Mouse (Mus musculus) G1E (cell line): ENCODE data around the gene Mta3. TPM values are rescaled to one million over a fixed set of nuclear protein-coding genes. Genes with fewer than 3 reads are reported as not detected.

Source experiments
- ATAC-seq: 2 replicates; pipeline ENCODE4 v1.8.0; 2016; ENCODE audit warnings: mild to moderate bottlenecking; ENCODE audit not compliant: insufficient number of reproducible peaks, poor library complexity, low FRiP score, severe bottlenecking; ENCODE audit errors: extremely low read depth
- DNase-seq: peaks from one replicate; pipeline ENCODE4 v3.0.0; 2012; ENCODE audit warnings: low spot score
- H3K27me3 ChIP-seq: 2 replicates; pipeline ENCODE4 v1.6.1; 2012; ENCODE audit warnings: mild to moderate bottlenecking, low read length, inconsistent platforms; ENCODE audit not compliant: insufficient read depth
- H3K36me3 ChIP-seq: replicated peaks from 2 replicates; pipeline ENCODE3; 2012; ENCODE audit warnings: mild to moderate bottlenecking, inconsistent platforms
- H3K4me1 ChIP-seq: 2 replicates; pipeline ENCODE4 v1.6.1; 2012; ENCODE audit warnings: low read depth, low read length, inconsistent platforms, mixed read lengths; ENCODE audit not compliant: insufficient read depth
- H3K4me3 ChIP-seq: 2 replicates; pipeline ENCODE4 v1.5.1; 2012; ENCODE audit warnings: low read depth, mild to moderate bottlenecking, inconsistent platforms, low read length, moderate library complexity, mixed read lengths
- H3K9me3 ChIP-seq: replicated peaks from 2 replicates; pipeline ENCODE4 v1.6.1; 2012; ENCODE audit warnings: inconsistent platforms
- CTCF ChIP-seq: IDR thresholded peaks from 2 replicates; pipeline ENCODE4 v1.5.1; 2012; ENCODE audit warnings: low read depth, low read length, inconsistent platforms, mixed read lengths
- GATA1 ChIP-seq: IDR thresholded peaks from 2 replicates; pipeline ENCODE4 v1.6.1; 2012; ENCODE audit warnings: borderline replicate concordance, low read length, inconsistent platforms, mixed read lengths
- GATA2 ChIP-seq: IDR thresholded peaks from 2 replicates; pipeline ENCODE4 v1.6.1; 2012; ENCODE audit warnings: low read depth, low read length, inconsistent platforms, borderline replicate concordance
- POLR2AphosphoS5 ChIP-seq: IDR thresholded peaks from 2 replicates; pipeline ENCODE4 v1.6.1; 2012; ENCODE audit warnings: low read depth, low read length, inconsistent platforms; ENCODE audit not compliant: insufficient replicate concordance
- TAL1 ChIP-seq: conservative IDR thresholded peaks from 2 replicates; pipeline ENCODE4 v1.6.1; 2012; ENCODE audit warnings: low read depth, low read length, inconsistent platforms, mixed read lengths
- polyA plus RNA-seq: library from polyadenylated mRNA; stranded (reverse); fragments of >175 nt; gene quantifications from 2 replicates; pipeline ENCODE4 v1.2.3, GENCODE M21; 2012
- total RNA-seq, 2 experiments: library from RNA; stranded (forward) in 1 of 2; stranded (reverse) in 1 of 2; fragments of 200-1000 nt in 1 of 2; fragments of >200 nt in 1 of 2; fragmentation: Nextera tagmentation in 1 of 2; gene quantifications; 2 replicates each; pipeline ENCODE4 v1.2.3; 2014 to 2017

Mta3 gene
- total and polyA plus RNA-seq, 3 experiments: 33.7 to 169 (median 126) TPM

DNA sequence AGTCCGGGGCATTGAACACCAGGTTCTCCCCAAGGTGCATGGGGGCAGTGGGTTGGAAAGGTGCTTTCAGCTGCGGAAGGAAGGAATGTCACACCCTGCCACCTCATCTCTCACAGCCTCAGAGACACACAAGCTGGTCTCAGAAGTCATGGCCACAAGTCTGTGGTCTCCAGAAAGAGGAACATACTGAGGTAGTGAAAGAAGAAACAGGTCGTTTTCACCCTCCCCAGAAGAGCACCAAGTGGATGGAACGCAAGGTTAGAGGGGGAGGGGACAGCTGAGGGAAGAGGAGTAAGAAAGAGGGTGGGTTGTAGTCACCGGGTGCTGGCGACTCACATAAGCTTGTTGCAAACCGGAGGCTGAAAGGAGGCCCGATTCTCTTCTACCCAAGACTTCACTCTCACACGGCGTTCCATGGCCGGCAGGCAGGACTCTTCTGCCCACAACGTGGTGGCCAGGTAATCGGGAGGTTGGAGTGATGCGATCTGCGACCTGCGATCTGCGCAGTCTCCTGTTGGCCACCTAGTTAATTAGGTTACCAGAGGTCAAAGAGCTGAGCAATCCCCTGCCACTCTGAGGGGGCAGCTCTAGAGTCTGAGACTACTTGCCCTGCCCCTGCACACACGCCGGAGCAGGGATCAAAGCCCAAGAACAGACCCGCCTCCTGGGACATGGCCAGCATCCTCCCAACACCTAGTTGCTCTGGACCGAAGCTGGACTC is 140.5 kb downstream of the Mta3 start:
- DNase-seq: peak; percentile 46
- peak overlapping the region; percentile 24; the same call in 1 of the 2 replicates for H3K4me3 ChIP-seq
- no peaks in the 10 kb centered on the region for H3K9me3 ChIP-seq
- TF ChIP-seq POLR2AphosphoS5: no peak
- TF ChIP-seq GATA2: no peak
- no peak for TF ChIP-seq CTCF
- no peak for TF ChIP-seq TAL1
- TF ChIP-seq GATA1: no peak
- H3K4me1 ChIP-seq: peaks cover 50% of the 10 kb centered on the region
- H3K36me3 ChIP-seq: no peaks in the 10 kb centered on the region
- ATAC-seq: peak; percentile 42
- peaks cover 30% of the 10 kb centered on the region for H3K27me3 ChIP-seq

DNA sequence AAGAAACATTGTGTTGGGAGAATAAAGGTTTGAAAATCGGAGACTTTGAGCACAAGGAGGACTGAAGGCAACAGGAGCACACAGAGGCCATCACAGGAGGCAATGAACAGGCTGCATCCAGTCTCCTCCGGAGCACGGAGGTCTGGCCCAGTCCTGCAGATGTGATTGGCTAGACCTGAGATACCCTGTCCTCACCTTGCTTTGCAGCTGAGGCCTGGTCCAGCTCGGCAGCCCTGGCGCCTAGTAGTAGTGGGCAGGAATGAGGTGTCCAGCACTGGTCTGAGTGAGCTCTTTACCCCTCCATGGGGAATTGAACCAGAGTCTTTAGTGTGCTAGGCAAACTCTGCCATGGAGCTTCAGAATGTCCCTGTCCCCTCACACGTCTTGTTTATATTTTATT is 141.1 kb downstream of the Mta3 start:
- DNase-seq: no peak
- H3K4me3 ChIP-seq: no peak overlapping the region; the same call in 1 of the 2 replicates
- no peak for TF ChIP-seq GATA1

DNA sequence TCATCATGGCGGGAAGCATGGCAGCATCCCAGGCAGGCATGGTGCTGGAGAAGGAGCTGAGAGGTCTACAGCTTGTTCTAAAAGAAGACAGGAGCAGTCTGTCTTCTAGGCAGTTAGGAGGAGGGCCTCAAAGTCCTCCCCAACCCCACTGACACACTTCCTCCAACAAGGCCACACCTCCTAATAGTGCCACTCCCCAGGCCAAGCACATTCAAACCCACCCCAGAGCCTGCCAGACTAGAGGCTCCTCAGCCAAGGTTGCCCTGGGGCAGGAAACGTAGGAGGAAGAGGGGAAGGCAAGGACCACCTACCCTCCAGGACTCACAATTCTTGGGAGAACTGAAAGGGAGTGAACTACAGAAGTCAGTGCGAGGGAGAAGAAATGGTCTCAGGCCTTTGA is 141.9 kb downstream of the Mta3 start, which contains the start of gene Haao:
Gene Haao (minus strand): TSS at position 149 of the 400 bp plus-strand sequence.
- Histone ChIP-seq H3K27me3 (peaks cover 24% of the 10 kb centered on the region), H3K4me1 (peaks cover 50% of the 10 kb centered on the region), H3K9me3 (no peaks in the 10 kb centered on the region), H3K36me3 (no peaks in the 10 kb centered on the region), H3K4me3 (peak within 1 kb of the TSS; percentile 24; the same call in 1 of the 2 replicates)
- no peak for DNase-seq
- no peak for TF ChIP-seq TAL1
- TF ChIP-seq POLR2AphosphoS5: no peak
- TF ChIP-seq CTCF: no peak
- TF ChIP-seq GATA1: no peak
- TF ChIP-seq GATA2: no peak
- no peak; the same call in 1 of the 2 replicates for ATAC-seq

More for the DNA sequence above, 141.1 kb downstream of the Mta3 start:
- ATAC-seq: no peak
- H3K4me1 ChIP-seq: peaks cover 50% of the 10 kb centered on the region
- H3K36me3 ChIP-seq: no peaks in the 10 kb centered on the region
- H3K9me3 ChIP-seq: no peaks in the 10 kb centered on the region
- peaks cover 28% of the 10 kb centered on the region for H3K27me3 ChIP-seq

DNA sequence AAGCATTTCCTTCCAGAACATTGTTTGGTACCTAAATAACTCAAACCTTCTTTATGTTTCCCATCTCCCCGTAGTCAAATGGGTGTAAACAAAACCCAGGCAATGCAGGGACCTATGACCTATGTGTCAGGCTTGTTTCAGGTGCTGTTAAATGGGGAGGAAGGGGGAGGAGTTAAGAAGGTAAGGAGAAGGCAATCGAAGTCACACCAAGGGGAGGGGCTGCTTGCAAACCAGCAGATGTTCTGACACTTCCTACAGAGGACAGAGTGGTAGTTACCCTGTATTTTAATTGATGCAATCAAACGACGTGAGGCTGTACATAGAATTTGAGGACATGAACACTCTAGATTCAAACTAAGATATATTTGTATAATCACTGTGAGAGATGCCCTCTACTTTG is 142.5 kb downstream of the Mta3 start:
- ATAC-seq (no peak), DNase-seq (no peak)
- Histone ChIP-seq H3K9me3 (no peaks in the 10 kb centered on the region), H3K27me3 (peaks cover 17% of the 10 kb centered on the region; the same call in 1 of the 2 replicates), H3K36me3 (no peaks in the 10 kb centered on the region), H3K4me1 (peaks cover 50% of the 10 kb centered on the region), H3K4me3 (no peak overlapping the region)
- TF ChIP-seq GATA1: no peak
- no peak for TF ChIP-seq GATA2

DNA sequence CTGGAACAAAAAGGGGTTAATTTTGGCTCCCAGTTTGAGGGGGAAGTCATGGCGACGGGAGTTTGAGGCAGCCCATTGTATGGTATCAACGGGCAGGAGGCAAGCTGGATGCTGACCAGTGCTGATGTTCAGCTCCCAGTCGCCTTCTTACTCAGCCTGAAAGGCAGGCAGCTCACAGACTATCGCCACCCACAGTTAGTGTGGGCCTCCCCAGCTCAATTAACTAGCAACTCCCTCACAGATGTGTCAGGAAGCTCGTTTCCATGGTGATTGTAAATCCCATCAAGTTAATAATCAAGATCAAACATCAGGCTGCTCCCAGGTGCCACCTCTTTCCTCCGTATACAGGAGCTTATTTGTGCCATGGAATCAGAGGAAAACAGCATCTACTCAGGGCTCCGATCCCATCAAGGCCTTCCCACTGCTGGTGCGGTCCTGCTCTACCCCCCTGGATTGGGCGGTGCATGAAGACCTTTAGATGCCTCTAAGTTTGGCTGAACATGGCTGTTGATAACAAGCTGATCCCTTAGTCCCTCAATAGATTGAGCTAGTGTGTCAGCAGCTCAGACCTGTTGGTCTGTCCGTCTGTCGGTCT is 143.2 kb downstream of the Mta3 start:
- H3K4me3 ChIP-seq: no peak overlapping the region
- no peak for TF ChIP-seq GATA1
- TF ChIP-seq POLR2AphosphoS5: no peak
- TF ChIP-seq TAL1: no peak
- TF ChIP-seq CTCF: no peak
- TF ChIP-seq GATA2: no peak
- H3K4me1 ChIP-seq: peaks cover 54% of the 10 kb centered on the region
- ATAC-seq (no peak), DNase-seq (no peak)
- no peaks in the 10 kb centered on the region for H3K9me3 ChIP-seq
- no peaks in the 10 kb centered on the region for H3K36me3 ChIP-seq
- peaks cover 14% of the 10 kb centered on the region; the same call in 1 of the 2 replicates for H3K27me3 ChIP-seq

DNA sequence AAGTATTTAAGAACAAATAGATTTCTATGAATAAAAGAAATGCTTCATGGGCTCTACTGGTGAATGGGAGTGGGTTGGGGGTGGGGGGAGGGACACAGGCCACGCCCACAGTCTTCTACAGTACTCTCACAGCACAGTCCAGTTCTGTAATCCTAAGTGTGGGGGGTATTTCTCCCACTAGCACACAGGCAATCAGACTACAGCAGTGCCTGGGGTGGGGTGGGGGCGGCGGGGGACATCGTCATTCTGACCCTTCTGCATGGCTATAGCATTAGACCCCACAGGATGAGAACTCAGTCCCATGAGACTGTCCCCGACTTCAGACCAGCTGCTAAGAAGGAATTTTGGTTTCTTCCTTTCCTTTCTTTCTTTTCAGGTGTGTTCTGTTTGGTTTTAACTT is 143.8 kb downstream of the Mta3 start:
- Histone ChIP-seq H3K4me1 (peaks cover 59% of the 10 kb centered on the region), H3K4me3 (no peak overlapping the region), H3K27me3 (peaks cover 14% of the 10 kb centered on the region; the same call in 1 of the 2 replicates), H3K9me3 (no peaks in the 10 kb centered on the region), H3K36me3 (no peaks in the 10 kb centered on the region)
- ATAC-seq: no peak
- TF ChIP-seq CTCF: no peak
- no peak for TF ChIP-seq TAL1
- no peak for TF ChIP-seq GATA2
- TF ChIP-seq GATA1: no peak
- TF ChIP-seq POLR2AphosphoS5: no peak
- DNase-seq: no peak
